Mouse (Mus musculus): ENCODE data around the gene Scamp2. TPM values are rescaled to one million over a fixed set of nuclear protein-coding genes. Genes with fewer than 3 reads are reported as not detected.

Gene Scamp2
- polyA plus RNA-seq, 2 experiments from 2014 or later = 68.7 to 92.7 TPM

DNA sequence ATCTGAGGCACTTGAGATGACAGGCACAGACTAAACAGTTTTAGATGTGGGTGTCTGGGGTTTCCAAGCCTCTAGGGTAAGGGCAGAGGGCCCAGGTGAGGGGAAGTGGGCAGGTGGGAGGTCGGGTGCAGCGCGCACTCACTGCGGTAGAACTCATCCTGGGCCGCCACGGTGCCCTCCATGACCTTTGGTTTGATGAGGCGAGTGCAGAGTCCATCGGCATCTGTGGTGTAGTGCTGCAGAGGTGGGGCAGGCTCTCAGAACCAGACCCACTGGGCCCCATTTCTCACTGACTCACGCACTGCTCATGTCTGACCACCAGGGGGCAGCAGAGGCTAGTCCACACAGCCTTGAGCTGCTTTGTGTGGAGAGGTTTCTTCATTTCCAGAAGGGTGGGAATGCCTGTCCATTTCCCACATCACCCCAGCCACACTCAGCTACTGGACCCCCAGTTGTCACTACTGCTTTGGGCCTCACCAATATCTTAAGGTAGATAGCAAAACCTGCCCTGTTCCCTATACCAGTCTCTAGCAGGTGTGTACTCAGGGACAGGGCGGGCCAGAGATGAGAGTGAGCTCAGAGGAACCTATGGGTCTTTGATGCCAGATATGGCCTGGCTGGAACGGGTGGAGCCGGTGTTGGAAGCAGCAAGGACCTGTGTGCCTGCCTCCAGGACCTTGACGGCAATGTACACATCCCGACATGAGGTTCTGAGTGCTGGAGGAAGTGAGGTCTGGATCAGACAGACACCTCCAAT, 68.6 kb downstream of the Scamp2 start:
- peak; percentile 44 for ATAC-seq

DNA sequence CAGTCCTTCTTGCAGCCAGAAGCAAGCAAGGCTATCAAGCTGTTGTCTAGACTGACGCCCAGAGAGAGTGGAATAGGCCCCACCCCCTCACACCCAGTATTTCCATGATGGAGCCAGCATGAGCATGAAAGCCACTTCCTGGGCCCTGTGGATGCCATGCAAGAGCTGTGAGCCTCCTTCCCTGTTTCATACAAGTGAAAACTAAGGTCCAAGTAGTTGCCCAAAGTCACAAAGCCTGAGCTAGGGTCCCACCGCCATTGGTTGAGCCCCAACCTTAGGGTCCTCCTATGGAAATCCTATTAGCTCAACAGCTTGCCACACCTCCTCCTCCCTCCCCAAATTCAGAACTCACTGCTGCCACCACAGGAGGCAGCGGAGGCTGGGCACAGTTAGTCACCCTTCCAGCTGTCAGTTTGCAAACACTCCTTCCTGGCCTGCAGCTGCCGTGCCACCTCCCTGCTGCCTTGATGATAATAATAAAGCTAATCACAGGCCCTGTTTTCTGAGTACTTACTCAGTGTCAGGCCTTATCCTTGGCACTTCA, 72.8 kb downstream of the Scamp2 start:
- peak; percentile 70 for ATAC-seq

DNA sequence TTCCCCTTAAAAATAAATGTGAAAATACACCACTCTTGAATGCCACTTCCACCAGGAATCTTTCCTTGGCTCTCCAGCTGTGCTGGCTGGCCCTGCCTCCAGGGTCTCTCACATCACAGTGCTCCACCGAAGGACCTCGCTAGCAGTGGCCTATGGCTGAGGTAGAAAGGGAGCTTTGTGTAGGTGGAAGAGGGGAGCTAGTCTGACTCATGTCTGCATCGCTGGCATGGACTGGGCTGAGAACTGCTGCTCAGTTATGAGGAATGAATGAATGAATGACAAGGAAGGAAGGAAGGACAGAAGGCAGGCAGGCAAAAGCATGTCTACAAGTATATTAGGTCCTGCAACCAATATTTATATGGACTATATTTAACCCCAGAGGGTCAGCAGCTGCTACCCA, 76.5 kb downstream of the Scamp2 start:
- ATAC-seq = no peak

DNA sequence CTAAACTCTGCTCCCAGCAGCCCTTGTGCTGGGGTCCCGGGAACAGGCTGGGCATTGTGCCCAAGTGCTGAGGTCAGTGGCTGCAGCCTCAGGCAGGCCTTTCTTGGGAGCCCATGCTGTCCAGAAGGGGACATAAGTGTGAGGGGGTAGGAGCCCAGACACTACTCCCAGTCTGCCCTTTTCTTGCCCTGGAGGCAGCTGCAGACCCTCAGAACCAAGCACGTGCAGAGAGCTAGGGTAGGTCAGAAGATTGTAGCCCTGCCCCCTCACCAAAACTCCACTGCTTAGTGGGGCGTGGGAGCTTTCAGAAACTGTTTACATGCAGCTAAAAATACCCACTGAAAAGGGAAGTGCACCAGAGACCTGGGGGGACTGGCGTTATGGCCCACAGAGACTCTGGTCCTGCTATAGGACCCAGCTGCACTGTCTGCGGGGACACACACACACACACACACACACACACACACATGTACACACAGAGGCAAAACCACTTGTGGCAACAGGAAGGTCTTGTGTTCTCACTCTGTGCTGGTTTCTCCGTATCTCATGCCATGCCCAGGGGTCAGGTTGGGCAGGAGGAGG, 77.1 kb downstream of the Scamp2 start:
- ATAC-seq = no peak

Other genes with a start within 250 kb of the Scamp2 start
- 100 to 1,000 TPM; 117 to 128 TPM for gene Ppcdc, start 120.8 kb upstream of the Scamp2 start, polyA plus RNA-seq (2017; shearing (Covaris generic))
- gene Scamp5, start 92.9 kb upstream of the Scamp2 start, polyA plus RNA-seq (2017; shearing (Covaris generic)) = under 1 TPM in 1 of 2 experiments, not detected in 1; 0.50 TPM
- not detected for gene Rpp25, start 56.9 kb upstream of the Scamp2 start, polyA plus RNA-seq (2017; shearing (Covaris generic))
- 100 to 1,000 TPM; 315 to 368 TPM for gene Cox5a, start 39.7 kb upstream of the Scamp2 start, polyA plus RNA-seq (2017; shearing (Covaris generic))
- gene Fam219b, start 23.4 kb upstream of the Scamp2 start, polyA plus RNA-seq (2017; shearing (Covaris generic)) = 10 to 100 TPM; 21.7 to 33.7 TPM
- gene Mpi, start 8.2 kb upstream of the Scamp2 start, polyA plus RNA-seq (2017; shearing (Covaris generic)) = 10 to 100 TPM in 1 of 2 experiments, 1 to 10 TPM in 1; 7.8 to 14.8 TPM
- 10 to 100 TPM; 25.1 to 29.3 TPM for gene Ulk3, start 28.5 kb downstream of the Scamp2 start, polyA plus RNA-seq (2017; shearing (Covaris generic))
- gene Cplx3, start 45.3 kb downstream of the Scamp2 start, polyA plus RNA-seq (2017; shearing (Covaris generic)) = not detected
- not detected for gene Lman1l, start 59.8 kb downstream of the Scamp2 start, polyA plus RNA-seq (2017; shearing (Covaris generic))
- gene Csk, start 92.7 kb downstream of the Scamp2 start, polyA plus RNA-seq (2017; shearing (Covaris generic)) = 100 to 1,000 TPM; 118 to 146 TPM
- gene Cyp1a2, start 122.8 kb downstream of the Scamp2 start, polyA plus RNA-seq (2017; shearing (Covaris generic)) = not detected
- not detected for gene Cyp1a1, start 127.0 kb downstream of the Scamp2 start, polyA plus RNA-seq (2017; shearing (Covaris generic))
- gene Edc3, start 147.6 kb downstream of the Scamp2 start, polyA plus RNA-seq (2017; shearing (Covaris generic)) = 10 to 100 TPM; 23.1 to 26.5 TPM
- gene Clk3, start 204.9 kb downstream of the Scamp2 start, polyA plus RNA-seq (2017; shearing (Covaris generic)) = 10 to 100 TPM; 70.7 to 77.8 TPM

All from activated CD4-positive, CD25-positive, alpha-beta regulatory T cell, adult 4 months (primary cell).